Mouse (Mus musculus): Measurements from ENCODE around the gene Parvg.

GRCm38 (mm10) chr15:84312878-84313565, 10.8 kb upstream of the Parvg start:
- no peak for TF ChIP-seq CTCF (IDR thresholded peaks at IDR 0.05; ENCODE audit: extremely low read depth, insufficient read length, insufficient replicate concordance, low read depth, low read length)
- no peak for TF ChIP-seq POLR2A (IDR thresholded peaks at IDR 0.05; ENCODE audit: low read depth, low read length)
